Mouse (Mus musculus) cortical plate, adult 2 months (tissue): ENCODE measurements around the gene Snai1. TPM values are rescaled to one million over a fixed set of nuclear protein-coding genes. Genes with fewer than 3 reads are reported as not detected.
A peak's percentile ranks its signal among the peaks of the same experiment; 100 is the strongest.

Source experiments
- H3K27ac ChIP-seq: fragments of 200-500 bp; 2 replicates; pipeline ENCODE4 v1.5.1; 2012; ENCODE audit warnings: low read length, control low read depth, inconsistent platforms; ENCODE audit not compliant: insufficient read depth
- H3K4me1 ChIP-seq: fragments of 200-500 bp; 2 replicates; pipeline ENCODE4 v1.6.1; 2011; ENCODE audit warnings: low read length; ENCODE audit not compliant: control insufficient read depth, insufficient read depth
- H3K4me3 ChIP-seq: fragments of 200-500 bp; 2 replicates; pipeline ENCODE4 v1.5.1; 2011; ENCODE audit warnings: mild to moderate bottlenecking, low read length, control low read depth; ENCODE audit not compliant: insufficient read depth
- CTCF ChIP-seq: fragments of 200-500 bp; IDR thresholded peaks from 2 replicates; pipeline ENCODE4 v1.5.1; 2011; ENCODE audit warnings: mild to moderate bottlenecking, control low read depth, low read length; ENCODE audit not compliant: insufficient read depth; ENCODE audit errors: extremely low read depth
- POLR2A ChIP-seq: fragments of 200-500 bp; IDR thresholded peaks from 2 replicates; pipeline ENCODE4 v1.6.1; 2011; ENCODE audit warnings: mild to moderate bottlenecking, low read length, control low read depth; ENCODE audit not compliant: insufficient read depth; ENCODE audit errors: extremely low read depth
- polyA plus RNA-seq: library from polyadenylated mRNA; depleted of rRNA; stranded (reverse); fragments of >200 nt; gene quantifications from 2 replicates; pipeline ENCODE4 v1.2.3, GENCODE M21; 2012

Snai1 gene
- polyA plus RNA-seq, 1 experiment: 1.4 TPM

DNA sequence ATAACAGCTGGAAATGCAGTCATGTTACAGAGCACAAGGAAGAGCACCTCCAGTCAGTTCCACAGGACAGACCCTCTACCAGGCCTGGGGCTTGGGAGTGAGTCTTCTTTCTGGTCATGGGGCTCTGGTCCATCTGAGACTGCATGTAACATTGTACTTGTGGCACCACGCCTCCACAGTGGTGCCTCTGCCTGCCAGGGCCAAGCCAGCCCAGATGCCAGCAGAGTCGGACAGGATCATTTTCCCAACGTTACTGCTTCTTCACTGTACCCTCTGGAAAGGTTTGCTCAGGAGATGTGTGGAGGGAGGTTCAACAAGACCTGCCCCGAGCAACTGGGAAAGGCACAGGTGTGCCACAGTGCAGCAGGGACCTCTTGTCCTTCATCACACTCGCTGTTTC is 22.3 kb upstream of the Snai1 start:
- Histone ChIP-seq H3K4me3 (no peak overlapping the region), H3K27ac (no peak overlapping the region), H3K4me1 (no peaks in the 10 kb centered on the region)
- TF ChIP-seq CTCF (no peak), POLR2A (no peak)

DNA sequence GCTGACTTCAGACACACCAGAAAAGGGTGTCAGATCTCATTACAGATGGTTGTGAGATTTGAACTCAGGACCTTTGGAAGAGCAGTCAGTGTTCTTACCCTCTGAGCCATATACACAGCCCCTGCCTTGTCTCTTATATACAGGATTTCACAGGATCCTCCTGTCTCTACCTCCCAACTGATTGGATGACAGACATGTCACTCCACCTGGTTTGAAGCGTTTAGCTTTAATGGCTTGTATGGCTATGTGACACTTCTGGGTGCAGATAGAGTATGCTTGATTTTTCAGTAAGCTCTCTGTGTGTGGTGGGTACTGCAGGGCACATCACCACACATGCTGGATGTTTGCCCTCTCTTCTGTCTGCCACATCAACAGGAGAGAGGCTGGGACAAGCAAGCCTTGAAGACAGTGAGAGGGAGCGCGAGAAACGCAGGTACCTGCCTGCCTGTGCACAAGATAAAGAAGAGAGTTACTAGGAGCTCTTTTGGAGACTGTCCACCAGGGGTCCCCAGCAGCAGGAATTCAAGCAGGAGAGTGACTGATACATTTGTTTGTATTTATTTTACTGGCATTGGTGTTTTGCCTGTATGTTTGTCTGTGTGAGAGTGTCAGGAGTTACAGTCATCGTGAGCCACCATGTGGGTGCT is 18.3 kb upstream of the Snai1 start:
- Histone ChIP-seq H3K4me1 (no peaks in the 10 kb centered on the region), H3K27ac (no peak overlapping the region), H3K4me3 (no peak overlapping the region)
- TF ChIP-seq CTCF: 0 out of 2 replicates have a peak, but pooled peaks have one; percentile 7
- TF ChIP-seq POLR2A: no peak

DNA sequence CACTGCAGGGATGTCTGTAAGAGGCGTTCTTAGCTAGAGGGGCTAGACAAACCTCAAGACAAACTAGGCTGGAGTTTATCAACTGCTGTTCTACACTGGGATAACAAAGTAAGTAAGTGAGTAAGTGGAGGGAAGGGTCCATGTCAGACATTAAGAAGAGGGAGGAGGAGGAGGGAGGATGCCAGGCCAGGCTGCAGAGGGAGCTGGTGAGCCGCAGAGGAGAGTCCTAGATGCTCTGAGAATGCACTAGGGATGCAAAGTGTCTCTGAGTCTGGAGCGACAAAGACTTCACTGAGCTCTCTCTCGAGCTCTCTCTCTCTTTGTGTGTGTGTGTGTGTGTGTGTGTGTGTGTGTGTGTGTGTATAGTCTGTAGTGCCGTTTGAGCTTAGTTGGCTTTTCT is 9.7 kb upstream of the Snai1 start:
- peak; percentile 70 for TF ChIP-seq CTCF
- TF ChIP-seq POLR2A: no peak
- H3K27ac ChIP-seq: no peak overlapping the region

DNA sequence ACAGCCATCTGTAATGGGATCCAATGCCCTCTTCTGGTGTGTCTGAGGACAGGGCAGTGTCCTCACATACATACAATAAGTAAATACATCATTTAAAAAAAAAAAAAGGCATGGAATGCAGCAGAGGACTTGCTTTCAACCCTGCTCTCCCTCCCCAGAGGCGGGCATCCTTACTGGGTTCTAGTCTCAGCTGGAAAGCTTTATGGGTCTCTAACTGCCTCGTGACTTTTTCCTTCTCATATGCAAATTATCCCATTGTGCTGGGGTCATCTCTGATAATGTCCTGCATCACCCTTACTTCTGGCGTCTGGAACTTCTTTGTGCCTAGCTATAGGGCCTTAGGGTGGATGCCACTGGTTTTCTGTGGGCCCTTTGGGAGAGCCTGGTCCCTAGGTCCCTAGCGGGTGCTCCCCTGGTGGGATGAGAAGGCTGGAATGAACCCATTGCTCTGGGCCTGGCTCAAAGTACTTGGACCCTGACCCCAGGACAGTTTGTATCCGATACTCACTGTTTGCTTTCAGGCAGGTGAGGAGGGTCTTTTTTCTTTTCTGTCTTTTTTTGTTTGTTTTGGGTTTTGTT is 8.0 kb upstream of the Snai1 start:
- Histone ChIP-seq H3K4me1 (no peaks in the 10 kb centered on the region), H3K27ac (no peak overlapping the region), H3K4me3 (no peak overlapping the region)
- no peak for TF ChIP-seq CTCF
- no peak for TF ChIP-seq POLR2A

More for the DNA sequence above, 9.7 kb upstream of the Snai1 start:
- no peaks in the 10 kb centered on the region for H3K4me1 ChIP-seq
- no peak overlapping the region for H3K4me3 ChIP-seq

DNA sequence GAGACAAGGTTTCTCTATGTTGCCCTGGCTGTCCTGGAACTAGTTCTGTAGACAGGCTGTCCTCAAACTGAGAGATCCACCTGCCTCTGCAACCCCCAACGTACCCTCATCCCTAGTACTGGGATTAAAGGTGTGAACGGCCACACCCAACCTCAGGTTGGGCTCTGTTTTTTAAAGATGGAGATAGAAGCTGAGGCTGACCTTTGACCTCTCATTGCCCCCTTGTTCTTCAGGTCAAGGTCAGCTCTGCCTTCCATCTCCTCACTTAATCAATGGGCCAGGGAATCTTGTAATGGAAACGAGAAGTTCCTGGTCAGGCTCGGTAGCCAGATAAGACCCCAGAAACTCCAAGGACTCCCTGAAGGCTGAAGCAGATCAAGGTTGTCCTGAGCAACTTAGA is 7.5 kb upstream of the Snai1 start:
- H3K27ac ChIP-seq: no peak overlapping the region
- no peak overlapping the region for H3K4me3 ChIP-seq
- TF ChIP-seq POLR2A: no peak
- no peaks in the 10 kb centered on the region for H3K4me1 ChIP-seq

DNA sequence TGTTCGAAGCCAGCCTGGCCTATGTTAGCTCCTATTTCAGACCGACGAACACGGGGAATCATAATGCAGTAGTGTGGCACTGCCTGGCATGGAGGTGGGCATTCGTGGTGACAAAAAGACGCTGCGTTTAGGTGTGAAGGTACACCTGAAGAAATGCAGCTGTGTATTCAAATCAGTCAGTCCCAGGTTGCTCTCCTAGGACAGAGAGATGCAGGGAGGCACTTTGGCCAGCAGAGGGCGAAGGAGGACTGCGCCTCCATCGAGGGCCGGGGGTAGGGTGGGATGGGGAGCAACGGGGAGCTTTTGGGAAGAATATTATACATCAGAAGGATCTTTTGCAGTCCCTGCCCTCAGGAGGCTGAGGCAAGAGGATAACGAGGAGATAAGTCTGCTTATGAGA is 5.9 kb upstream of the Snai1 start:
- Histone ChIP-seq H3K4me3 (no peak overlapping the region), H3K4me1 (no peaks in the 10 kb centered on the region), H3K27ac (no peak overlapping the region)
- TF ChIP-seq CTCF: peak; percentile 81
- TF ChIP-seq POLR2A: no peak

DNA sequence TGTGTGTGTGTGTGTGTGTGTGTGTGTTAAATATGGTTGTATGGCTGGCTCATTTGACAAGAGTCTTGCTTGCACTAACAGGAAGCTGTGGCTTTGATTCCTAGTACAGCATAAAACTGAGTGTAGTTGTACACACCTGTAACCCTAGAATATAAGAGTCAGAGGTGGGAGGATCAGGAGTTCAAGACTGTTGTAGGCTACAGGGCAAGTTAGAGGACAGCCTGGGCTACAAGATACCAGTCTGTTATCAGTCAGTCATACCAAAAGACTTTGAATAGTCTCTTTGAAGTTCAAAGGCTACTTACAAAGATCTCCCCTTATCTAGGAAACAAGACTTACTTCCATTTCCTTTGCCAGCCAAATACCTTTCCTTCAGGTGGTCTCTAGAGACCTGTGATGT is 4.1 kb upstream of the Snai1 start:
- no peak overlapping the region for H3K4me3 ChIP-seq

DNA sequence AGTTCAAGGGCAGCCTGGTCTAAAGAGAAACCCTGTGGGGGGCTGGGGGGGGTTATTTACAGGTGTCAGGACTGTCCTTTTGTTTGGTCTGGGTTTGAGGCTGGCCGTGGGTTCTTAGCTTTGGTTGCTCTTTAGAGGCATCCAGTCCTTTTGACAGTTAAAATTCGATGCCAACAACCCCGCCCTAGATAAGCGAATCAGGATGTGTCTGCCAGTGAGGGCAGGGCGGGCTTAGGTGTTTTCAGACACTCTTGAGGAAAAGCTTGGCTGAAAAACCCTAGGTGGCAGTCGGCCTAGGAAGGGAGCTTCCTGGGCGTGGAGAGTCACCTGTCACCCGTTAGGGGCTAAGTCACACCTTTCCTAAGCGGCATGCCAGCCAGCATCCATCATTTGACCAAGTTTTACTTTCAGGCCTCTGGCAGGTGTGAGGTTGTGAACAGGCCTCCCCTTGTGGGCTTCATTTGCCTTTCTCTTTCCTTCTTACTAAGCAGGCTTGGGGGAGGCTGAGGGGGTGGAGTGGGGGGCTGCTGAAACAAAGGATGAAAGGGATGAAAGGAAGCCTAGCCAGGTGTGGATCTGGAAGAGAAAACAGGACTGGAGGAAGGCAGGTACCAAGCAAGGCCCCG is 1.6 kb upstream of the Snai1 start:
- H3K4me1 ChIP-seq: no peaks in the 10 kb centered on the region
- TF ChIP-seq POLR2A: no peak
- TF ChIP-seq CTCF: no peak
- H3K4me3 ChIP-seq: no peak overlapping the region
- no peak overlapping the region for H3K27ac ChIP-seq

More for the DNA sequence above, 4.1 kb upstream of the Snai1 start:
- Histone ChIP-seq H3K27ac (no peak overlapping the region), H3K4me1 (no peaks in the 10 kb centered on the region)
- TF ChIP-seq CTCF: no peak
- no peak for TF ChIP-seq POLR2A

DNA sequence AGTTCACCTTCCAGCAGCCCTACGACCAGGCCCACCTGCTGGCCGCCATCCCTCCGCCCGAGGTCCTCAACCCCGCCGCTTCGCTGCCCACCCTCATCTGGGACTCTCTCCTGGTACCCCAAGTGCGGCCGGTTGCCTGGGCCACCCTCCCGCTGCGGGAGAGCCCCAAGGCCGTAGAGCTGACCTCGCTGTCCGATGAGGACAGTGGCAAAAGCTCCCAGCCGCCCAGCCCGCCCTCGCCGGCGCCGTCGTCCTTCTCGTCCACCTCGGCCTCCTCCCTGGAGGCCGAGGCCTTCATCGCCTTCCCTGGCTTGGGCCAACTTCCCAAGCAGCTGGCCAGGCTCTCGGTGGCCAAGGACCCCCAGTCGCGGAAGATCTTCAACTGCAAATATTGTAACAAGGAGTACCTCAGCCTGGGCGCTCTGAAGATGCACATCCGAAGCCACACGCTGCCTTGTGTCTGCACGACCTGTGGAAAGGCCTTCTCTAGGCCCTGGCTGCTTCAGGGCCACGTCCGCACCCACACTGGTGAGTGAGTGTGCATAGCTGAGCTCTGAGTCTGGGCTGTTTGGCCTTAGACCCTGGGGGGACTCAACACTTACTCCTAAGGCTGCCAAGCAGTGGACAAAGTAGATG is 794 bp downstream of the Snai1 start:
- peak overlapping the region; percentile 21; the same call in 1 of the 2 replicates for H3K4me3 ChIP-seq
- TF ChIP-seq CTCF (no peak), POLR2A (no peak)
- H3K27ac ChIP-seq: no peak overlapping the region
- H3K4me1 ChIP-seq: no peaks in the 10 kb centered on the region
